ENCODE assay signal across 8 mouse cellular contexts in the genomic region with DNA sequence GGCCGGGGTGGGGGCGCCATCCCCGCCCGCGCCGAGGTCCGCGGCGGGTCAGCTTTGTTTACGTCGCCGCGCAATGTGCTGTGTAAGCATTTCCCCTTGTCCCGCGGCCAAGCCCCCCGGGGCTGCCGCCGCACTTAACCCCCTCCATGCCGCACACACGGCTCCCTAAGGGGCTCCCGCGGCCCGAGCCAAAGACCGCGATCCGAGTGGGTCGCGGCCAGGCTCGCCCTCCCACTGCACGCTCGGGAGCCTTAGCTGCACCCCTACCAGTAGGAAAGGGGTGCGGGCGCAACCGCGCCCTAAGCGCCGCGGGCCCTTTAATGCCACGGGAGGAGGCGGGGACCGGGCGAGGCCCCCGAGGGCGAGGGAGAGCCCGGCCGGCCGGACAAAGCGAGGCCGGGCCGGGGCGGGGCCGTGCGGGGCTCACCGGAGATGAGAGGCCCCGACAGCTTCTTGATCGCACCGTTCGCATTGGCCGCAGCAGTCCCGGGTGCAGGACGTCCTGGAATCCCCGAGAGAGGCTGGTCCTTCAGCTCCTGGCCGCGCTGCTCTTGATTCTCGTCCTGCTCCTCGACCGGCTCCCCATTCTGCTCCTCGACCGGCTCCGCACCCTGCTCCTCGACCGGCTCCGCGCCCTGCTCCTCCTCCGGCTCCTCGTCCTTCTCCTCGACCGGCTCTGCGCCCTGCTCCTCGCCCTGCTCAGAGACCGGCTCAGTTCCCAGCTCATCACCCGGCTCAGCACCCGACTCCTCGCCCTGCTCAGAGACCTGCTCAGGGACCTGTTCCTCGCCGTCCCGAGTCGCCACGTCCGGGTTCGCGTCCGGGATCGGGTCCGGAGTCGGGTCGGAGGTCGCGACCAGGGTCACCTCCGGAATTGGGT. TPM values are rescaled to one million over a fixed set of nuclear protein-coding genes. Genes with fewer than 3 reads are reported as not detected.
DNase-seq lines count a peak whose midpoint lies in the region; ATAC-seq lines count a peak whose summit lies in the region.

No protein-coding gene starts in this region.

- ATAC-seq in kidney, embryonic 16.5 days (ENCODE audit: low FRiP score, low TSS enrichment): 0 out of 2 replicates have a peak, but pooled peaks have one; percentile 8
- no peak for ATAC-seq in heart, embryonic 11.5 days (replicated peaks; ENCODE audit: insufficient number of reproducible peaks, low FRiP score, low TSS enrichment)
- no peak for ATAC-seq in midbrain, embryonic 14.5 days (ENCODE audit: low FRiP score, low TSS enrichment)
- no peak for ATAC-seq in megakaryocyte-erythroid progenitor cell, adult 5-6 weeks (replicated peaks; ENCODE audit: low FRiP score, low TSS enrichment, poor library complexity, severe bottlenecking)

- peak overlapping the region; percentile 71 for H3K27ac ChIP-seq in kidney, embryonic 16.5 days (ENCODE audit: low read length)
- H3K27ac ChIP-seq in heart, embryonic 11.5 days (ENCODE audit: low read depth, low read length): peak overlapping the region; percentile 83
- H3K27ac ChIP-seq in midbrain, embryonic 14.5 days (replicated peaks; ENCODE audit: low read depth, low read length): peak overlapping the region; percentile 72

- no peaks in the 10 kb centered on the region for H3K27me3 ChIP-seq in kidney, embryonic 16.5 days (ENCODE audit: insufficient read depth, low read length)
- peaks cover 5% of the 10 kb centered on the region for H3K27me3 ChIP-seq in heart, embryonic 11.5 days (ENCODE audit: control insufficient read depth, insufficient read depth, low read length)
- H3K27me3 ChIP-seq in midbrain, embryonic 14.5 days (ENCODE audit: control insufficient read depth, insufficient read depth, low read length): peaks cover 6% of the 10 kb centered on the region; the same call in 1 of the 2 replicates

- peak overlapping the region; percentile 55 for H3K4me2 ChIP-seq in kidney, embryonic 16.5 days (replicated peaks; ENCODE audit: low read depth, low read length)
- H3K4me2 ChIP-seq in heart, embryonic 11.5 days: peak overlapping the region; percentile 58
- H3K4me2 ChIP-seq in midbrain, embryonic 14.5 days (ENCODE audit: low read length): peak overlapping the region; percentile 53

- peaks cover 12% of the 10 kb centered on the region; the same call in 1 of the 2 replicates for H3K4me1 ChIP-seq in kidney, embryonic 16.5 days (ENCODE audit: insufficient read depth, low read length)
- H3K4me1 ChIP-seq in heart, embryonic 11.5 days (ENCODE audit: control insufficient read depth, insufficient read depth, low read length): peaks cover 11% of the 10 kb centered on the region
- peaks cover 1% of the 10 kb centered on the region; the same call in 1 of the 2 replicates for H3K4me1 ChIP-seq in midbrain, embryonic 14.5 days (ENCODE audit: control insufficient read depth, insufficient read depth, low read length)

- no peak for DNase-seq in kidney, adult 8-10 months
- DNase-seq in embryo, embryonic 9.5 days (ENCODE audit: extremely low spot score): peak; percentile 40
- peak; percentile 66 to 71 for DNase-seq in kidney, postnatal 4 days
- peak; percentile 60 for DNase-seq in midbrain, embryonic 14.5 days
- DNase-seq in frontal cortex, postnatal 36 days (ENCODE audit: low spot score in 2 of 2): no peak

- H3K9ac ChIP-seq in kidney, embryonic 16.5 days (replicated peaks; ENCODE audit: low read length): peak overlapping the region; percentile 73
- peak overlapping the region; percentile 80 for H3K9ac ChIP-seq in heart, embryonic 11.5 days (ENCODE audit: low read depth, low read length)
- peak overlapping the region; percentile 67 for H3K9ac ChIP-seq in midbrain, embryonic 14.5 days (replicated peaks; ENCODE audit: low read length)

- H3K4me3 ChIP-seq in kidney, embryonic 16.5 days (ENCODE audit: low read length): peak overlapping the region; percentile 57
- H3K4me3 ChIP-seq in heart, embryonic 11.5 days (ENCODE audit: low read depth, low read length): peak overlapping the region; percentile 60
- peak overlapping the region; percentile 55 for H3K4me3 ChIP-seq in midbrain, embryonic 14.5 days (replicated peaks; ENCODE audit: low read depth, low read length)

- WGBS in kidney, embryonic 16.5 days: 31% methylated on average over 83 of the region's 100 CpGs
- WGBS in heart, embryonic 11.5 days (ENCODE audit: insufficient replicate concordance): 16% methylated on average over 100 of the region's 100 CpGs
- 36% methylated on average over 98 of the region's 100 CpGs for WGBS in midbrain, embryonic 14.5 days

- H3K9me3 ChIP-seq in kidney, embryonic 16.5 days (ENCODE audit: low read length): peaks cover 30% of the 10 kb centered on the region
- H3K9me3 ChIP-seq in heart, embryonic 11.5 days (replicated peaks; ENCODE audit: control insufficient read depth, low read length): peaks cover 7% of the 10 kb centered on the region
- H3K9me3 ChIP-seq in midbrain, embryonic 14.5 days (ENCODE audit: control insufficient read depth, low read length): no peaks in the 10 kb centered on the region

- H3K36me3 ChIP-seq in kidney, embryonic 16.5 days (ENCODE audit: insufficient read depth, low read length): no peaks in the 10 kb centered on the region
- no peaks in the 10 kb centered on the region for H3K36me3 ChIP-seq in heart, embryonic 11.5 days (ENCODE audit: control insufficient read depth, insufficient read depth, low read length)
- no peaks in the 10 kb centered on the region for H3K36me3 ChIP-seq in midbrain, embryonic 14.5 days (ENCODE audit: control insufficient read depth, insufficient read depth, low read length)

RNA-seq across cellular contexts. Expression of gene Cdkn1c, which starts 1.3 kb away (rescaled TPM):
- 675 and 814 TPM in 2 replicates for polyA plus RNA-seq in kidney, embryonic 16.5 days (2015; fragmentation: Nextera tagmentation; extraction: Ambion mirVana)
- 1,643 and 1,679 TPM in 2 replicates for polyA plus RNA-seq in heart, embryonic 11.5 days (2014; fragmentation: Nextera tagmentation; extraction: Ambion mirVana)
- 271 and 417 TPM in 2 replicates for polyA plus RNA-seq in midbrain, embryonic 14.5 days (2014; fragmentation: Nextera tagmentation; extraction: Ambion mirVana)
- 4.3 TPM in 1 of 2 replicates, not detected in the other for total RNA-seq in megakaryocyte-erythroid progenitor cell, adult 5-6 weeks (2014; fragmentation: Nextera tagmentation)
- 1.1 and 1.3 TPM in 2 replicates for total RNA-seq in megakaryocyte-erythroid progenitor cell, adult 5-6 weeks (2017)

RNA-seq across cellular contexts. Expression of gene Slc22a18, which starts 14.0 kb away (rescaled TPM):
- polyA plus RNA-seq in kidney, embryonic 16.5 days (2015; fragmentation: Nextera tagmentation; extraction: Ambion mirVana): 7.2 and 8.3 TPM in 2 replicates
- polyA plus RNA-seq in heart, embryonic 11.5 days (2014; fragmentation: Nextera tagmentation; extraction: Ambion mirVana): 0.52 and 0.87 TPM in 2 replicates
- 0.20 and 0.78 TPM in 2 replicates for polyA plus RNA-seq in midbrain, embryonic 14.5 days (2014; fragmentation: Nextera tagmentation; extraction: Ambion mirVana)
- 0.62 and 3.0 TPM in 2 replicates for total RNA-seq in megakaryocyte-erythroid progenitor cell, adult 5-6 weeks (2014; fragmentation: Nextera tagmentation)
- 1.1 and 2.5 TPM in 2 replicates for total RNA-seq in megakaryocyte-erythroid progenitor cell, adult 5-6 weeks (2017)

RNA-seq across cellular contexts. Expression of gene Phlda2, which starts 43.4 kb away (rescaled TPM):
- 9.1 and 10.4 TPM in 2 replicates for polyA plus RNA-seq in kidney, embryonic 16.5 days (2015; fragmentation: Nextera tagmentation; extraction: Ambion mirVana)
- 1.3 and 2.6 TPM in 2 replicates for polyA plus RNA-seq in heart, embryonic 11.5 days (2014; fragmentation: Nextera tagmentation; extraction: Ambion mirVana)
- 0.45 TPM in 1 of 2 replicates, not detected in the other for polyA plus RNA-seq in midbrain, embryonic 14.5 days (2014; fragmentation: Nextera tagmentation; extraction: Ambion mirVana)
- 8.4 and 8.5 TPM in 2 replicates for total RNA-seq in megakaryocyte-erythroid progenitor cell, adult 5-6 weeks (2014; fragmentation: Nextera tagmentation)
- total RNA-seq in megakaryocyte-erythroid progenitor cell, adult 5-6 weeks (2017): 6.2 and 15.8 TPM in 2 replicates

Comparison
In these comparisons a context has a peak if more than half of its experiments do, and no peak if none do; other contexts are left out.
1. DNase-seq: peak in embryo, embryonic 9.5 days (single experiment), kidney, postnatal 4 days (2 of 2) and midbrain, embryonic 14.5 days (single experiment); none in kidney, adult 8-10 months (0 of 2) and frontal cortex, postnatal 36 days (0 of 2).
2. Peak in every context shown above with its lines, with median percentiles within 50 percentile points of each other: H3K27ac ChIP-seq, H3K4me2 ChIP-seq, H3K4me3 ChIP-seq and H3K9ac ChIP-seq.